Mouse (Mus musculus): Measurements from ENCODE around the gene Tarsl2. TPM values are rescaled to one million over a fixed set of nuclear protein-coding genes. Genes with fewer than 3 reads are reported as not detected.

Gene Tarsl2
- polyA plus RNA-seq, 1 experiment, result 2.0 TPM

- Histone ChIP-seq H3K4me1 (ENCODE audit: control insufficient read depth, insufficient read depth, insufficient read length) (no peaks in the 10 kb centered on the region), H3K4me3 (ENCODE audit: extremely low read depth, insufficient read depth, insufficient read length) (no peak overlapping the region), H3K27ac (ENCODE audit: insufficient read depth, low read length) (no peak overlapping the region), H3K27me3 (ENCODE audit: control insufficient read depth, insufficient read depth, low read length) (no peaks in the 10 kb centered on the region), H3K36me3 (ENCODE audit: control insufficient read depth, insufficient read depth, low read length) (no peaks in the 10 kb centered on the region)
- 78% methylated on average over 7 of the region's 7 CpGs for WGBS
- no peak for TF ChIP-seq CTCF (IDR thresholded peaks at IDR 0.05; ENCODE audit: extremely low read depth, insufficient read depth, insufficient read length, insufficient replicate concordance)
- TF ChIP-seq POLR2A (IDR thresholded peaks at IDR 0.05; ENCODE audit: low read depth, low read length), result no peak
- DNase-seq (ENCODE audit: low read depth in 1 of 2, low spot score in 2 of 2), result no peak
Measured at GRCm38 (mm10) chr7:65636356-65636880, 8.3 kb upstream of the Tarsl2 start.

- Histone ChIP-seq H3K4me1 (ENCODE audit: control insufficient read depth, insufficient read depth, insufficient read length) (no peaks in the 10 kb centered on the region), H3K27me3 (ENCODE audit: control insufficient read depth, insufficient read depth, low read length) (no peaks in the 10 kb centered on the region), H3K36me3 (ENCODE audit: control insufficient read depth, insufficient read depth, low read length) (no peaks in the 10 kb centered on the region), H3K27ac (ENCODE audit: insufficient read depth, low read length) (no peak overlapping the region), H3K4me3 (ENCODE audit: extremely low read depth, insufficient read depth, insufficient read length) (no peak overlapping the region)
- TF ChIP-seq CTCF (IDR thresholded peaks at IDR 0.05; ENCODE audit: extremely low read depth, insufficient read depth, insufficient read length, insufficient replicate concordance) (no peak), POLR2A (IDR thresholded peaks at IDR 0.05; ENCODE audit: low read depth, low read length) (no peak)
- DNase-seq (ENCODE audit: low read depth in 1 of 2, low spot score in 2 of 2), result no peak
- 79% methylated on average over 7 of the region's 7 CpGs for WGBS
Measured at GRCm38 (mm10) chr7:65638170-65638770, 6.4 kb upstream of the Tarsl2 start.

- H3K27me3 ChIP-seq (ENCODE audit: control insufficient read depth, insufficient read depth, low read length), result no peaks in the 10 kb centered on the region
- WGBS, result 67% methylated on average over 6 of the region's 6 CpGs
- peaks cover under 1% of the 10 kb centered on the region; the same call in 1 of the 2 replicates for H3K4me1 ChIP-seq (ENCODE audit: control insufficient read depth, insufficient read depth, insufficient read length)
- H3K27ac ChIP-seq (ENCODE audit: insufficient read depth, low read length), result peak overlapping the region; percentile 40; the same call in 1 of the 2 replicates
- no peaks in the 10 kb centered on the region for H3K36me3 ChIP-seq (ENCODE audit: control insufficient read depth, insufficient read depth, low read length)
- DNase-seq (ENCODE audit: low read depth in 1 of 2, low spot score in 2 of 2), result no peak
- TF ChIP-seq CTCF (IDR thresholded peaks at IDR 0.05; ENCODE audit: extremely low read depth, insufficient read depth, insufficient read length, insufficient replicate concordance) (no peak), POLR2A (IDR thresholded peaks at IDR 0.05; ENCODE audit: low read depth, low read length) (no peak)
- H3K4me3 ChIP-seq (ENCODE audit: extremely low read depth, insufficient read depth, insufficient read length), result no peak overlapping the region
Measured at GRCm38 (mm10) chr7:65639821-65640382, 4.8 kb upstream of the Tarsl2 start.

- H3K27me3 ChIP-seq (ENCODE audit: control insufficient read depth, insufficient read depth, low read length), result no peaks in the 10 kb centered on the region
- peaks cover 6% of the 10 kb centered on the region for H3K4me1 ChIP-seq (ENCODE audit: control insufficient read depth, insufficient read depth, insufficient read length)
- H3K27ac ChIP-seq (ENCODE audit: insufficient read depth, low read length), result no peak overlapping the region
- H3K36me3 ChIP-seq (ENCODE audit: control insufficient read depth, insufficient read depth, low read length), result no peaks in the 10 kb centered on the region
- no peak overlapping the region for H3K4me3 ChIP-seq (ENCODE audit: extremely low read depth, insufficient read depth, insufficient read length)
- WGBS, result 81% methylated on average over 6 of the region's 6 CpGs
- DNase-seq (ENCODE audit: low read depth in 1 of 2, low spot score in 2 of 2), result no peak
- TF ChIP-seq CTCF (IDR thresholded peaks at IDR 0.05; ENCODE audit: extremely low read depth, insufficient read depth, insufficient read length, insufficient replicate concordance) (no peak), POLR2A (IDR thresholded peaks at IDR 0.05; ENCODE audit: low read depth, low read length) (no peak)
Measured at GRCm38 (mm10) chr7:65640672-65641071, 4.0 kb upstream of the Tarsl2 start.

GRCm38 (mm10) chr7:65642371-65643304, 2.1 kb upstream of the Tarsl2 start:
- TF ChIP-seq POLR2A (IDR thresholded peaks at IDR 0.05; ENCODE audit: low read depth, low read length), result no peak
- H3K4me1 ChIP-seq (ENCODE audit: control insufficient read depth, insufficient read depth, insufficient read length), result peaks cover 6% of the 10 kb centered on the region
- no peak overlapping the region for H3K4me3 ChIP-seq (ENCODE audit: extremely low read depth, insufficient read depth, insufficient read length)
- DNase-seq (ENCODE audit: low read depth in 1 of 2, low spot score in 2 of 2), result no peak
- WGBS, result 68% methylated on average over 6 of the region's 6 CpGs
- no peak overlapping the region for H3K27ac ChIP-seq (ENCODE audit: insufficient read depth, low read length)
- no peaks in the 10 kb centered on the region for H3K36me3 ChIP-seq (ENCODE audit: control insufficient read depth, insufficient read depth, low read length)
- H3K27me3 ChIP-seq (ENCODE audit: control insufficient read depth, insufficient read depth, low read length), result no peaks in the 10 kb centered on the region

- no peak for DNase-seq (ENCODE audit: low read depth in 1 of 2, low spot score in 2 of 2)
- Histone ChIP-seq H3K27me3 (ENCODE audit: control insufficient read depth, insufficient read depth, low read length) (no peaks in the 10 kb centered on the region), H3K4me3 (ENCODE audit: extremely low read depth, insufficient read depth, insufficient read length) (no peak overlapping the region), H3K36me3 (ENCODE audit: control insufficient read depth, insufficient read depth, low read length) (peaks cover 2% of the 10 kb centered on the region), H3K27ac (ENCODE audit: insufficient read depth, low read length) (no peak overlapping the region), H3K4me1 (ENCODE audit: control insufficient read depth, insufficient read depth, insufficient read length) (peaks cover 6% of the 10 kb centered on the region)
- WGBS, result 46% methylated on average over 6 of the region's 6 CpGs
- TF ChIP-seq CTCF (IDR thresholded peaks at IDR 0.05; ENCODE audit: extremely low read depth, insufficient read depth, insufficient read length, insufficient replicate concordance), result no peak
- TF ChIP-seq POLR2A (IDR thresholded peaks at IDR 0.05; ENCODE audit: low read depth, low read length), result no peak
Measured at GRCm38 (mm10) chr7:65643861-65644421, 757 bp upstream of the Tarsl2 start.

Measured in spleen, adult 2 months (tissue).